Mouse (Mus musculus): ENCODE data around the gene Chrm5. TPM values are rescaled to one million over a fixed set of nuclear protein-coding genes. Genes with fewer than 3 reads are reported as not detected.

Gene Chrm5
- not detected in 2 replicates for polyA plus RNA-seq (2012; ENCODE audit: low replicate concordance)

GRCm38 (mm10) chr2:112480669-112481068 is at the start of gene Chrm5:
Gene Chrm5, minus strand, starts transcription at chr2:112480769.

GRCm38 (mm10) chr2:112492856-112493538 is 12.4 kb upstream of the Chrm5 start, which contains the start of gene Aven:
Gene Aven, plus strand, starts transcription at chr2:112492964.

GRCm38 (mm10) chr2:112454862-112455564 is 25.6 kb downstream of the Chrm5 start, which contains the start of gene Emc7:
Gene Emc7, plus strand, starts transcription at chr2:112454997.

Other genes starting within 250 kb of the Chrm5 start
- gene Lpcat4, start 241.3 kb downstream of the Chrm5 start, polyA plus RNA-seq (2012; ENCODE audit: low replicate concordance) = 32.0 and 38.3 TPM in 2 replicates
- not detected in 2 replicates for gene Nutm1, start 221.5 kb downstream of the Chrm5 start, polyA plus RNA-seq (2012; ENCODE audit: low replicate concordance)
- gene Nop10, start 218.8 kb downstream of the Chrm5 start, polyA plus RNA-seq (2012; ENCODE audit: low replicate concordance) = 71.1 and 91.1 TPM in 2 replicates
- 7.6 and 8.0 TPM in 2 replicates for gene Slc12a6, start 214.9 kb downstream of the Chrm5 start, polyA plus RNA-seq (2012; ENCODE audit: low replicate concordance)
- gene Gm21985, start 214.5 kb downstream of the Chrm5 start, polyA plus RNA-seq (2012; ENCODE audit: low replicate concordance) = not detected in 2 replicates
- 17.6 and 36.6 TPM in 2 replicates for gene Emc4, start 112.7 kb downstream of the Chrm5 start, polyA plus RNA-seq (2012; ENCODE audit: low replicate concordance)
- 1.7 and 2.7 TPM in 2 replicates for gene Katnbl1, start 101.6 kb downstream of the Chrm5 start, polyA plus RNA-seq (2012; ENCODE audit: low replicate concordance)
- 0.33 and 1.9 TPM in 2 replicates for gene Emc7, start 25.8 kb downstream of the Chrm5 start, polyA plus RNA-seq (2012; ENCODE audit: low replicate concordance)
- gene Aven, start 12.2 kb upstream of the Chrm5 start, polyA plus RNA-seq (2012; ENCODE audit: low replicate concordance) = 5.0 and 7.2 TPM in 2 replicates